Mouse (Mus musculus): ENCODE data around the gene Dctn5.
A peak's percentile ranks its signal among the peaks of the same experiment; 100 is the strongest.

The Dctn5 gene

GRCm38 (mm10) chr7:122160037-122160436 lies 27.2 kb downstream of the Dctn5 start:
- peak; percentile 25 for DNase-seq (ENCODE audit: low read depth, low spot score)

DNA sequence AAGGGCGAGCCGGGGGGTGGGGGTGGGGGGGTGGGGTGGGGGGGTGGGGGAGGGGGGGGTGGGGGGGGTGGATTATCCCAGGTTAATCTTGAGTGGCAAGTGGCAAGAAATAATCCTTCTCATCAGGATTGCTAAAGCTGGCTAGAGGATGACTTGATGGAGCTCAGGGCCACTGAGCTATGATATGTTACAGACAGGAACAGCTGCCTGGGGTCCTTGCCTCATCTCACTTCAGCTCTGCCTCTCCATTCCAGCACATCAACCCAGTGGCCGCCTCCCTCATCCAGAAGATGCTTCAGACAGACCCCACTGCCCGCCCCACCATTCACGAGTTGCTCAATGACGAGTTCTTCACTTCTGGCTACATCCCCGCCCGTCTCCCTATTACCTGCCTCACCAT lies 30.9 kb downstream of the Dctn5 start:
- DNase-seq (ENCODE audit: low read depth, low spot score): no peak

- no peak for DNase-seq (ENCODE audit: low read depth, low spot score)
Observed at GRCm38 (mm10) chr7:122167203-122167602, 34.4 kb downstream of the Dctn5 start.

- no peak for DNase-seq (ENCODE audit: low read depth, low spot score)
Observed at GRCm38 (mm10) chr7:122170705-122171104, 37.9 kb downstream of the Dctn5 start.

- DNase-seq (ENCODE audit: low read depth, low spot score): no peak
Observed at GRCm38 (mm10) chr7:122171613-122172012, 38.8 kb downstream of the Dctn5 start.

GRCm38 (mm10) chr7:122180720-122181119 lies 47.9 kb downstream of the Dctn5 start:
- no peak for DNase-seq (ENCODE audit: low read depth, low spot score)

DNA sequence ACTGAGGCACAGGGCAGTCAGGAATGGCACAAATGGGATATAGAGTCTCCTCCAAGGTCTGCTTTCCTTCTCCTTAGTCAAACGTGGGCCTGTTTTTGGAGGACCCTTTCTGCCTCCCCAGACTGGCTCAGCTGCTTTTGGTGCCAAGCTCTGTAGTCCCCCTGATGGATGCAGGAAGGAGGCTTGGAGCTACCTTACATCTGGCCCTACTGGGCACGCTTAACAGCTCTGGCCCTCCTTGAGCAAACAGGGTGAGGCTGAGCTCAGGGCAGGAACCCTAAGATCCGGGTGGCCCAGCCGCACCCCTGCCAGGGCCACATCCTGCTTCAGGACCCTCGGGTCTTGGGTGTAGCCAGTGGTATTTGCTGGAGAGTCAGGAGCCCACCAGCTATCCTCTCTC lies 51.7 kb downstream of the Dctn5 start:
- no peak for DNase-seq (ENCODE audit: low read depth, low spot score)

- no peak for DNase-seq (ENCODE audit: low read depth, low spot score)
Observed at GRCm38 (mm10) chr7:122186043-122186442, 53.2 kb downstream of the Dctn5 start, which contains the start of gene Ern2. Gene Ern2 (minus strand): TSS chr7:122186207.

GRCm38 (mm10) chr7:122189484-122189883 lies 56.6 kb downstream of the Dctn5 start:
- DNase-seq (ENCODE audit: low read depth, low spot score): peak; percentile 64

- no peak for DNase-seq (ENCODE audit: low read depth, low spot score)
Observed at GRCm38 (mm10) chr7:122191097-122191496, 58.3 kb downstream of the Dctn5 start.

GRCm38 (mm10) chr7:122193919-122194318 lies 61.1 kb downstream of the Dctn5 start:
- DNase-seq (ENCODE audit: low read depth, low spot score): no peak

DNA sequence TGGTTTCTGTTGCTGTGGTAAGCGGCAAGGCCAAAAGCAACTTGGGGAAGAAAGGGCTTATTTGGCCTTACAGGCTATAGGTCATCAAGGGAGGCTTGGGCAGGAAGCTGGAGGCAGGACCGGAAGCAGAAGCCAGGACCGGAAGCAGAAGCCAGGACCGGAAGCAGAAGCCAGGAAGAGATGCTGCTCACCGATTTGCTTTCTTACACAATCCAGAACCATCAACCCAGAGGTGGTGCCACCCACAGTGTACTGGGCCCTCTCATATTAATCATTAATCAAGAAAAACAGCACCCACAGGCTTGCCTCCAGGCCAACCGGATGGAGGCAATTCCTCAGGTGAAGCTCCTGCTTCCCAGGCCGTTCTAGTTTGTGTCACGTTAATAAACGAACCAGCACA lies 63.9 kb downstream of the Dctn5 start:
- no peak for DNase-seq (ENCODE audit: low read depth, low spot score)

DNA sequence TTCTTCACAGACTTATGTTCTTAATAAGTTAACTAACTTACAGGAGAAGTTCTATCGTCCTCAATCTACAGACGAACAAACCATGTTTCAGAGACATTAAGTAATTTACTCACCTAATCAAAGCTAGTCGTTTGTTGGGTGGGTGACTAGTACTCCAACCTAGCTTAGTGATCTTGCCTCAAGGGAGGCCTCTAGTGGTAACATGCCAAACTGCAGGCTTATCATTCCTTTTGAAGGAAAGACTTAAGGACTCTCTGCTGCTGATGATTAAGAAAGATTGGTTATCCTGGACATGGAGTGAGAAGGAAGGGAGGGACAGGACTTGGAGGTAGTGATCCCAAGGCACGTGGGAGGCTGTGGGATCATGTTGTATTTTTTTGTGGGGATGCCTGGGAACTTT lies 64.5 kb downstream of the Dctn5 start:
- peak; percentile 54 for DNase-seq (ENCODE audit: low read depth, low spot score)

Measured in forelimb bud, embryonic 11.5 days (tissue).